In the genomic region with DNA sequence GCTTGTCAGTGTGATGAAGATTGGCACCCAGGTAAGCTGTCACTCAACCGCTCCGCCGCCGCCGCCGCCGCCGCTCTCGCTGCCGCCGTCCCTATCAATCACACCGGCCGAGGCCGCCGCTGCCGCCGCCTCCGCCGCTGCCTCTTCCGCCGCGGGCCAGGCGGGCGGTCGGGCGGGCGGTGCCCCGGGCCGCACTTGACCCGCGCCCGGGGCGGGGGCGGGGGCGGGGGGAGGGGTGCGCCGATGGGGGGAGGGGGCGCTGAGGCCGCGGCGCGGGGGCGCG, we compare ENCODE assay signal across 8 mouse cellular contexts. TPM values are rescaled to one million over a fixed set of nuclear protein-coding genes. Genes with fewer than 3 reads are reported as not detected.
A peak's percentile ranks its signal among the peaks of the same experiment; 100 is the strongest.
DNase-seq lines count a peak whose midpoint lies in the region; ATAC-seq and TF ChIP-seq lines count a peak whose summit lies in the region.

No protein-coding gene starts in this region.

- TF ChIP-seq CTCF in spleen, adult 2 months (IDR thresholded peaks at IDR 0.05; ENCODE audit: extremely low read depth, insufficient read depth, insufficient read length, insufficient replicate concordance) = no peak

- DNase-seq in spleen, adult 2 months (ENCODE audit: low read depth in 1 of 2, low spot score in 2 of 2) = no peak
- no peak for DNase-seq in spleen, postnatal 4 days (ENCODE audit: low spot score in 2 of 2)
- no peak for DNase-seq in limb, embryonic 14.5 days (ENCODE audit: low spot score)
- no peak for DNase-seq in layer of hippocampus, adult 8-10 months (ENCODE audit: low spot score in 2 of 2)
- no peak for DNase-seq in adrenal gland, postnatal 10 days

- WGBS in spleen, adult 2 months = 0% methylated on average over 7 of the region's 44 CpGs
- WGBS in limb, embryonic 14.5 days = 0% methylated on average over 4 of the region's 44 CpGs
- whole genome bisulfite sequencing in stomach, embryonic 16.5 days = 1% methylated on average over 29 of the region's 44 CpGs

- TF ChIP-seq POLR2A in spleen, adult 2 months (IDR thresholded peaks at IDR 0.05; ENCODE audit: low read depth, low read length) = no peak
- no peak for TF ChIP-seq POLR2A in limb, embryonic 14.5 days (IDR thresholded peaks at IDR 0.05; ENCODE audit: borderline replicate concordance, extremely low read depth, insufficient read depth, insufficient read length)

- H3K4me3 ChIP-seq in erythroblast, embryonic 14.5 days (replicated peaks) = peak overlapping the region; percentile 72
- peak overlapping the region; percentile 62 for H3K4me3 ChIP-seq in spleen, adult 2 months (ENCODE audit: extremely low read depth, insufficient read depth, insufficient read length)
- peak overlapping the region; percentile 90 for H3K4me3 ChIP-seq in limb, embryonic 14.5 days (replicated peaks; ENCODE audit: low read length)
- H3K4me3 ChIP-seq in stomach, embryonic 16.5 days (replicated peaks; ENCODE audit: low read length) = peak overlapping the region; percentile 79

- no peak for ATAC-seq in erythroblast, adult 5-6 weeks (replicated peaks; ENCODE audit: low FRiP score, poor library complexity, severe bottlenecking)
- ATAC-seq in limb, embryonic 14.5 days (ENCODE audit: low FRiP score, low read depth) = no peak
- ATAC-seq in stomach, embryonic 16.5 days (ENCODE audit: insufficient read depth, low FRiP score) = no peak

- H3K27ac ChIP-seq in spleen, adult 2 months (ENCODE audit: insufficient read depth, low read length) = peak overlapping the region; percentile 89
- peak overlapping the region; percentile 98 for H3K27ac ChIP-seq in limb, embryonic 14.5 days (replicated peaks; ENCODE audit: low read depth, low read length)
- peak overlapping the region; percentile 96 for H3K27ac ChIP-seq in stomach, embryonic 16.5 days (ENCODE audit: low read length)

- peak overlapping the region; percentile 60; the same call in 1 of the 2 replicates for H3K4me2 ChIP-seq in limb, embryonic 14.5 days (replicated peaks; ENCODE audit: low read depth, low read length, severe bottlenecking)
- peak overlapping the region; percentile 76 for H3K4me2 ChIP-seq in stomach, embryonic 16.5 days (ENCODE audit: low read depth, low read length)

- H3K9me3 ChIP-seq in erythroblast, embryonic 14.5 days (ENCODE audit: control insufficient read depth, low read length) = no peaks in the 10 kb centered on the region
- no peaks in the 10 kb centered on the region for H3K9me3 ChIP-seq in limb, embryonic 14.5 days (ENCODE audit: control insufficient read depth, low read length)
- no peaks in the 10 kb centered on the region for H3K9me3 ChIP-seq in stomach, embryonic 16.5 days (replicated peaks; ENCODE audit: control insufficient read depth, low read length)

- H3K36me3 ChIP-seq in erythroblast, embryonic 14.5 days (ENCODE audit: control insufficient read depth) = peaks cover 17% of the 10 kb centered on the region
- H3K36me3 ChIP-seq in spleen, adult 2 months (ENCODE audit: control insufficient read depth, insufficient read depth, low read length) = no peaks in the 10 kb centered on the region
- no peaks in the 10 kb centered on the region; the same call in 1 of the 2 replicates for H3K36me3 ChIP-seq in limb, embryonic 14.5 days (ENCODE audit: control insufficient read depth, insufficient read depth, low read length)
- no peaks in the 10 kb centered on the region for H3K36me3 ChIP-seq in stomach, embryonic 16.5 days (ENCODE audit: control insufficient read depth, insufficient read depth, low read length)

- no peaks in the 10 kb centered on the region for H3K27me3 ChIP-seq in erythroblast, embryonic 14.5 days (ENCODE audit: control insufficient read depth)
- no peaks in the 10 kb centered on the region for H3K27me3 ChIP-seq in spleen, adult 2 months (ENCODE audit: control insufficient read depth, insufficient read depth, low read length)
- H3K27me3 ChIP-seq in limb, embryonic 14.5 days (ENCODE audit: control insufficient read depth, insufficient read depth, low read length) = no peaks in the 10 kb centered on the region
- H3K27me3 ChIP-seq in stomach, embryonic 16.5 days (ENCODE audit: control insufficient read depth, insufficient read depth, low read length) = no peaks in the 10 kb centered on the region

- H3K4me1 ChIP-seq in erythroblast, embryonic 14.5 days (ENCODE audit: control insufficient read depth) = peaks cover 44% of the 10 kb centered on the region
- peaks cover 9% of the 10 kb centered on the region; the same call in 1 of the 2 replicates for H3K4me1 ChIP-seq in spleen, adult 2 months (ENCODE audit: control insufficient read depth, insufficient read depth, insufficient read length)
- peaks cover 25% of the 10 kb centered on the region for H3K4me1 ChIP-seq in limb, embryonic 14.5 days (ENCODE audit: control insufficient read depth, insufficient read depth, low read length)
- H3K4me1 ChIP-seq in stomach, embryonic 16.5 days (ENCODE audit: control insufficient read depth, insufficient read depth, low read length) = peaks cover 33% of the 10 kb centered on the region

- peak overlapping the region; percentile 91 for H3K9ac ChIP-seq in limb, embryonic 14.5 days (ENCODE audit: low read depth, low read length, severe bottlenecking)
- H3K9ac ChIP-seq in stomach, embryonic 16.5 days (ENCODE audit: low read length) = peak overlapping the region; percentile 95

RNA-seq across cellular contexts. Expression of gene Pknox1, which starts 0.3 kb away (rescaled TPM):
- 0.30 and 0.36 TPM in 2 replicates for polyA plus RNA-seq in erythroblast, embryonic 14.5 days (2012)
- 8.5 and 8.6 TPM in 2 replicates for total RNA-seq in erythroblast, adult 5-6 weeks (2015; ENCODE audit: low replicate concordance)
- 6.9 and 15.9 TPM in 2 replicates for total RNA-seq in erythroblast, adult 5-6 weeks (2017; ENCODE audit: low replicate concordance)
- 18.9 and 28.2 TPM in 2 replicates for polyA plus RNA-seq in spleen, adult 2 months (2012; rRNA removed)
- polyA plus RNA-seq in limb, embryonic 14.5 days (2012; rRNA removed) = 30.1 and 34.6 TPM in 2 replicates
- polyA plus RNA-seq in limb, embryonic 14.5 days (2014; fragmentation: Nextera tagmentation; extraction: Ambion mirVana) = 35.8 and 39.4 TPM in 2 replicates
- 33.4 and 34.5 TPM in 2 replicates for polyA plus RNA-seq in stomach, embryonic 16.5 days (2015; fragmentation: Nextera tagmentation; extraction: Ambion mirVana)
- 10 to 100 TPM; 12.9 to 17.5 (median 15.9) TPM for total RNA-seq in layer of hippocampus, adult 8-10 months (2022)
- 10 to 100 TPM; 15.4 to 21.8 TPM for total RNA-seq in adrenal gland, postnatal 10 days (2021)

RNA-seq across cellular contexts. Expression of gene Ndufv3, which starts 44.9 kb away (rescaled TPM):
- polyA plus RNA-seq in erythroblast, embryonic 14.5 days (2012) = 15.1 and 29.2 TPM in 2 replicates
- total RNA-seq in erythroblast, adult 5-6 weeks (2015; ENCODE audit: low replicate concordance) = 35.9 and 40.1 TPM in 2 replicates
- total RNA-seq in erythroblast, adult 5-6 weeks (2017; ENCODE audit: low replicate concordance) = 41.1 and 65.8 TPM in 2 replicates
- 42.7 and 54.3 TPM in 2 replicates for polyA plus RNA-seq in spleen, adult 2 months (2012; rRNA removed)
- polyA plus RNA-seq in limb, embryonic 14.5 days (2012; rRNA removed) = 86.4 and 103 TPM in 2 replicates
- polyA plus RNA-seq in limb, embryonic 14.5 days (2014; fragmentation: Nextera tagmentation; extraction: Ambion mirVana) = 277 and 285 TPM in 2 replicates
- polyA plus RNA-seq in stomach, embryonic 16.5 days (2015; fragmentation: Nextera tagmentation; extraction: Ambion mirVana) = 311 and 321 TPM in 2 replicates
- total RNA-seq in layer of hippocampus, adult 8-10 months (2022) = 100 to 1,000 TPM; 239 to 270 (median 244) TPM
- 100 to 1,000 TPM; 637 to 664 TPM for total RNA-seq in adrenal gland, postnatal 10 days (2021)

RNA-seq across cellular contexts. Expression of gene Wdr4, which starts 45.0 kb away (rescaled TPM):
- 0.85 and 1.0 TPM in 2 replicates for polyA plus RNA-seq in erythroblast, embryonic 14.5 days (2012)
- total RNA-seq in erythroblast, adult 5-6 weeks (2015; ENCODE audit: low replicate concordance) = 1.0 and 1.9 TPM in 2 replicates
- total RNA-seq in erythroblast, adult 5-6 weeks (2017; ENCODE audit: low replicate concordance) = 4.3 and 8.6 TPM in 2 replicates
- polyA plus RNA-seq in spleen, adult 2 months (2012; rRNA removed) = 24.5 and 24.9 TPM in 2 replicates
- 45.0 and 52.6 TPM in 2 replicates for polyA plus RNA-seq in limb, embryonic 14.5 days (2012; rRNA removed)
- 29.6 and 31.5 TPM in 2 replicates for polyA plus RNA-seq in limb, embryonic 14.5 days (2014; fragmentation: Nextera tagmentation; extraction: Ambion mirVana)
- 33.8 and 42.3 TPM in 2 replicates for polyA plus RNA-seq in stomach, embryonic 16.5 days (2015; fragmentation: Nextera tagmentation; extraction: Ambion mirVana)
- total RNA-seq in layer of hippocampus, adult 8-10 months (2022) = 10 to 100 TPM; 20.3 to 32.1 (median 23.7) TPM
- total RNA-seq in adrenal gland, postnatal 10 days (2021) = 10 to 100 TPM; 22.9 to 28.0 TPM

Comparison
In these comparisons a context has a peak if more than half of its experiments do, and no peak if none do; other contexts are left out.
1. RNA of gene Pknox1, which starts 0.3 kb away (polyA plus RNA-seq): 30.1 to 39.4 TPM in limb, embryonic 14.5 days, 33.4 to 34.5 TPM in stomach, embryonic 16.5 days and 18.9 to 28.2 TPM in spleen, adult 2 months; 0.30 to 0.36 TPM in erythroblast, embryonic 14.5 days; every median in the first group is over 10 times any median in the second.
2. RNA of gene Wdr4, which starts 45.0 kb away (polyA plus RNA-seq): 29.6 to 52.6 TPM in limb, embryonic 14.5 days, 33.8 to 42.3 TPM in stomach, embryonic 16.5 days and 24.5 to 24.9 TPM in spleen, adult 2 months; 0.85 to 1.0 TPM in erythroblast, embryonic 14.5 days; every median in the first group is over 10 times any median in the second.
3. Peak in every context shown above with its lines, with median percentiles within 50 percentile points of each other: H3K4me3 ChIP-seq and H3K27ac ChIP-seq.